Mouse (Mus musculus) frontal cortex, adult 2 months (tissue): ENCODE measurements around the gene Palm. TPM values are rescaled to one million over a fixed set of nuclear protein-coding genes. Genes with fewer than 3 reads are reported as not detected.
"Not testable (repeated sequence)": the region's sequence is repeated elsewhere in the genome, so short reads cannot be mapped to it uniquely, and the experiment has no call there.

Experiments used
- DNase-seq, 2 experiments: peaks; one replicate each; pipeline ENCODE4 v3.0.0; 2022; ENCODE audit warnings: low spot score in 1 of 2; ENCODE audit errors: extremely low spot score in 1 of 2
- polyA plus RNA-seq: library from polyadenylated mRNA; depleted of rRNA; stranded (reverse); fragments of >200 nt; gene quantifications from 2 replicates; pipeline ENCODE4 v1.2.3, GENCODE M21; 2012; rRNA removed

Palm gene
- 325 and 370 TPM in 2 replicates for polyA plus RNA-seq

- peak in 1 of 2 experiments; percentile 92 for DNase-seq
These were observed at the start of gene Palm for GRCm38 (mm10) chr10:79793051-79793737. Palm (plus strand) TSS chr10:79793572.

DNA sequence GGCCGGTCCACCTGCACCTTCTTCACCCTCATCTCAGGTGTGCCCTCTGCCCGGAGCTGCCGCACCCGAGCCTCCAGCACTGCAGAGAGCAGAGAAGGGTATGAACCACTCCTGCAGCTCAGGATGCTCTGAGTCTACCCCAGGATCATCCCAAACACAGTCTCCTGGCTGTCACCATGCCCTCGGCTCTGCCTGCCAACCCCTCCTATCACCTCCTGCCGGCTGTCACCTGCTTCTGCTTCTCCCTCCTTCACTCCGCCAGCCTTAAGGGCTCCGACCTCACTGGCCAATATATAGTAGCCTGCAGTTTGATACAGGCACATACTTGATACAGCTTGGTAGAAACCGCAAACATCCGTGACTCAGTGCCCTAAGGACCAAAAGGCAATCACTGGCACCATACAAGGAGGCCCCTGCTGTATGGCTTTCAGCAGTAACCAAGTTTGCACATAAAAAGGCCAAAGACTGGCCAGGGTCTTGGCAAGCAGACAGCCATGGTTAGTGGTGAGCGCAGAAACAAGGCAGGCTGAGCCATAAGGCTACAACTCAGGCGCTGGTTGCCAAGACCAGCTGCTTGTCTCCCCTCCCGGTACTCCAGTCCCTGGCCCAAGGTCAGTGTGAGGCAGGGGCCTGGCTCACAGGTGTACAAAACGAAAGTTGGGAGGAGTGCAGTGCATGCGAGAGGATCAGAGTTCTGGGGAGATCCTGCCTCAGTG is 49.6 kb upstream of the Palm start:
- no peak for DNase-seq

DNA sequence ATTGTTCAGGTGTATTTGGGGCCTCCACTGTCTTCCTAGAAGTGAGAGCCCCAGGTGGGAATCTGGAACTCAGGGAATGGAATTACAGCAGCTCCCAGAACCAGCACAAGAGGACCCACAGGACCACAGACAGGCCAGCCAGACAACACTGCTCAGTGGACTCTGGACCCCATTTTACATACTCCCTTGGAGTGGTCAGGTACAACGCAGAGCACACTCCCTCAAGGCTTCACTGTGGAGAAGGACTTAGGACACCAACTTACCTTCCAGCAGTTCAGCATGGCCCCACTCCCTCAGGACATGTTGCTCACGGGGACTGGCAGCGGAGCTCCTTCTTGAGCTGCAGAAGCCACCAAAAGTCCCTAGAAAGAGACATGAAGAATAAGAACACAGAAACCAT is 48.0 kb upstream of the Palm start:
- DNase-seq: no peak

DNA sequence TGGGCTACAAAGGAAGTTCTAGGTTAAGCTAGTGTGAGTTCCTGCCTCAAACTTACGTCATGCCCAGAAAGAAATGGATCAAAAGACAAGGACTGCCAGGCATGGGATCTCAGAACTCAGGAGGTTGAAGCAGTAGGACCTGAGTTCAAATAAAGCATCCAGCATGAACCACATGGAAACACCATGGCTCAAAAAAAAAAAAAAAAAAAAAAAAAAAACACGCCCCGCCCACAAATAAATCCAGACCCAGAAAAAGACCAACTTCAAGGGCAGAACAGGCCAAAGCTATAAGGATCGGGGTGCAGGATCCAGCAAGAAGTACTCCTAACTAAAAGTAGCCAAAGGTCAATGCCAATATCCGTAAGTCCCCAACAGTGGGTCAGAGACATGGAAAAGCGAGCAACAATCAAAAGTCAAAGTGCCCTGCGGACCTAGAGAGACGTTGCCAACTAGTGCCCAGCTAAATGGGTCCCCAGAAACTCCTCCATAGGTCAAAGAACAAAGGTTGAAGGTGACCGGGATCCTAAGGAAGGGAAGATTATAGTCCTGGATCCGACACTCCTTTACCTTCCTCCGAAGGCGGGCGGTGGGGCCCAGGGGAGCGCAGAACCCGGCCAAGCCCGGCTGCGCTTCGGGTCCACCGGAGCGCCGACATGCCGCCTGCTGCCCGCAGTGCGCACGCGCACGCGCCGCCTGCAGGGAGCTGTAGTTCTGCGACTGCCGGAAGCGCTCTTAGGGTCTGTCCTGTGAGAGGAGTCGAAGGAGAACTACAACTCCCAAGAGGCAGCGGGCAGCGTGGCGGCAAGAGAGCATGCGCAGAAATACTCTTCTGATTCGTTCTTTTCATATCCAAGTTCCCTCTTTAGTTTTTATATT is 47.2 kb upstream of the Palm start, which contains the start of gene Polrmt:
Gene Polrmt, minus strand, starts transcription at position 684 of the 876 bp plus-strand sequence.
- DNase-seq: peak; percentile 97 to 98

GRCm38 (mm10) chr10:79746774-79747151 is 46.6 kb upstream of the Palm start:
- no peak for DNase-seq

GRCm38 (mm10) chr10:79748496-79748895 is 44.9 kb upstream of the Palm start:
- DNase-seq: no peak

- peak; percentile 67 to 82 for DNase-seq
These were observed 38.4 kb upstream of the Palm start, which contains the start of gene Fgf22 for GRCm38 (mm10) chr10:79754856-79755516. Fgf22 (plus strand) TSS chr10:79755076.

DNA sequence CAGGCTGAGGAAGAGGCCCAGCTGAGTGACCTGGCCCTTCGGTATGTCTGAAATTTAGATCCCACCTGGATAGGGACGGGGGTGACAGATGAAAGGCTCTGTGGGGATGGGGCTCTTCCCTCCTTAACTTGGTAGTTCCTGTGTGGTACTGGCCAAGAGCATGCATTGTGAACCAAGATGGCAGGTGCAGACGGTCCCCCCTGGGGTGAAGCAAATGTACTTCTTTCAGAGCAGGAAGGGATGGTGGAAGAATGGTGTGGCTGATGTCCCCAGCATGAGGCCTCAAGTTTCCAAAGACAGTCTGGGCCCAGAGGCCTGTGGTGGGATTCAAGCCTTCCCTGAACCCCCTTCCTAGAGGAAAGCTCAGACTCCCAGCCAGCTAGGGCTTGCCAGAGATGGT is 37.5 kb upstream of the Palm start:
- DNase-seq: no peak

GRCm38 (mm10) chr10:79756660-79757059 is 36.7 kb upstream of the Palm start:
- no peak for DNase-seq

DNA sequence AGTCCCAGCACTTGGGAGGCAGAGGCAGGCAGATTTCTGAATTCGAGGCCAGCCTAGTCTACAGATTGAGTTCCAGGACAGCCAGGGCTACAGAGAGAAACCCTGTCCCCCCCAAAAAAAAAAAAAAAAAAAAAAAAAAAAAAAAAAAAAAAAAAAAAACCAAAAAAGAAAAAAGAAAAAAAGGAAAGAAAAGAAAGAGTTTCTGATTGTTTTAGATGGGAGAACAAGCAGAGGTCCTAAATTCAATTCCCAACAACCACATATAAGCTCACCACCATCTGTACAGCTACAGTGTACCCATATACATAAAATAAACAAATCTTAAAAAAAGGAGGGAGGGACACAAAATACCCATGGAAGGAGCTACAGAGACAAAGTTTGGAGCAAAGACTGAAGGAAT is 33.7 kb upstream of the Palm start:
- not testable (repeated sequence) for DNase-seq

DNA sequence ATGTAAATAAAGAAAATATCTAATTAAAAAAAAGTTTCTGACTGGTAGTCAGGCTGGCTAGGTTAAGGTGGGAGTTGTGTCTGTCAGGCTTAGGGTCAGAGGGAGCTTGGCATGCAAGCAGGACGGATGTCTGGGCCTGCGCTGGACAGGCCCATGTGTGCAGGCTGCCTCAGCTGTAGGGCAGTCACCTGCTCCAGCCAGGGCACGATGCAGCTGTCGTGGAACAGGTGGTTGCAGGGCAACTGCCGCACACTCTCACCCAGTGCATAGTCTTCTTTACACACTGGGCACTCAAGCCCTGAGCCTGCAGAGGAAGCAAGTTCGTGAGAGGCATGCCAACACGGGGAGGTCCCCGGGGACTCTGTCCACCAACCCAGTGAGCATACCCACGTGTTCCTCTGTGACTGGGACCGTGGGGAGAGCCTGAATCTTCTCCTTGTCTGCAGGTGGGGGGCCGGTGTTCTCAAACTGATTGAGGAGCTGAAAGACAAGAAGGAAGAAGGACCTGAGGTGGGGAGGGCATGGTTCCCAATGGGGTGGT is 32.7 kb upstream of the Palm start:
- no peak for DNase-seq

DNA sequence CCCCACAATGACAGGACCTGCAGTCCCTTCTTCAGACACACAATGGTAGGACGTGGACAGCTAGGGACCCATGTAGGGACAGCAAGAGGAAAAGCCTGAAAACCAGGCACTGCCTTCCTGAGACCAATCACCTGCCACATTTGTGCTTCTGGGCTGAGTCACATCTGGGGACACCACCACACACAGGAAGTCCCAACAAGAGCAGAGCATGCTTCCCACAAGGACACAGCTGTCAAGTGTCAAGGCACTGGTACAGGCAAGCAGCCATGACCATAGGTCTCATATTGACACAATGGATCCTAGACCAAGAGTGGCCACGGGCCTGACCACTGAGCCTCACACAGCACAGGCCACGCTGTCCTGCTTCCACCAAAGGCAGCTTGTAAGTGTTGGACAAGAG is 30.5 kb upstream of the Palm start:
- no peak for DNase-seq

DNA sequence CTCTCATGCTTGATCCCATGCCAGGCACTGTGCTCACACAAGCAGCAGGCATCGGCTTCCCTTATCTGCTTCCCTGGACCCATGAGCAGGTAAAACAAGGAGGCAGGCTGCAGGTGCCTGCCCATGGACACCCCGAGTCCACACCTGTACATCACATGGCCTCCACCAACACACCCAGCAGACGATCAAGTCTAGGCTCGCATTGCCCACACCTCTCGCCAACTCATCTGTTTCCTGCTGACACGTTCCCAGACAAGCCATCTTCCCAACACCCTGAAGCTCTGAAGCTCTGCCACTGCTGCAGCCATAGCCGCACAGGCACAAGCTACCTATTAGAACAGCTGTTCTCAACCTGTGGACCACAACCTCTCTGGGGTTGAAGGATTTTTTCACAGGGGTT is 29.1 kb upstream of the Palm start:
- no peak for DNase-seq

GRCm38 (mm10) chr10:79765228-79765745 is 28.1 kb upstream of the Palm start:
- DNase-seq: no peak

- no peak for DNase-seq
These were observed 27.3 kb upstream of the Palm start for GRCm38 (mm10) chr10:79766001-79766507.

GRCm38 (mm10) chr10:79766508-79767325 is 26.7 kb upstream of the Palm start, which contains the start of gene Rnf126:
Rnf126 (minus strand) TSS chr10:79766952.
- DNase-seq: peak; percentile 98 to 99

GRCm38 (mm10) chr10:79767372-79768244 is 25.8 kb upstream of the Palm start:
- DNase-seq: peak; percentile 95 to 97

DNA sequence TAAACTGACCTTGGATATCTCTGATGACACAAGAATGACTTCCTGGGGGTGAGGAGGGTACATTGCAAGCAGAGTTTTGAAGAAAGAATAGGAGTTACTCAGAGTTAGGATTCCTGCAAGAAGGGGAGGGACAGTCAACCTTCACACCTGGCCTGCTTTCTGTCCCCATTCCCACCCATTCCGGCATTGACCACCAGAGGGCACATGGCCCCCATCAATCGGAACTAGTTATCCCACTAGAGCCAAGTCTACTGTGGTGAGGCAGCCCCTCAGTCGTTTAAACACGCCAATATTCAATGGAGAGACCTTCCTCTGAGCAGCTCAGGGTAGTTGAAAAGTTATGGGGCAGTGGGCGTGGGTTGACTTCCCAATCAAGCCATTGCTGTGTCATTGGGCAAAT is 25.0 kb upstream of the Palm start:
- DNase-seq: peak in 1 of 2 experiments; percentile 84
